In genomic region chr5:92212231-92212630, GRCm38 (mm10) we compare ENCODE assay signal across 25 mouse cellular contexts. TPM values are rescaled to one million over a fixed set of nuclear protein-coding genes. Genes with fewer than 3 reads are reported as not detected.
"Had no signal": no experiment of that assay in that cellular context is flagged by ENCODE, and none has a peak within 500 bp of the region (broad histone marks: within the 10 kb centered on the region; RNA-seq: fewer than 3 reads in every experiment).

No protein-coding gene starts in this region.

- H3K27me3 ChIP-seq: limb, embryonic 12.5 days; limb, embryonic 15.5 days; stomach, embryonic 15.5 days had no signal

- H3K9ac ChIP-seq: limb, embryonic 12.5 days; limb, embryonic 15.5 days; liver, embryonic 12.5 days; liver, embryonic 15.5 days; stomach, embryonic 15.5 days had no signal

- DNase-seq: kidney, adult 9 months; kidney, postnatal 36 days; left cerebral cortex, postnatal 4 days; lung, adult 2 months; lung, postnatal 14 days; lung, postnatal 4 days; midbrain, embryonic 14.5 days; thymus, postnatal 36 days had no signal

- H3K9me3 ChIP-seq: limb, embryonic 12.5 days; limb, embryonic 15.5 days; liver, embryonic 12.5 days; liver, embryonic 15.5 days; stomach, embryonic 15.5 days had no signal

- H3K36me3 ChIP-seq: limb, embryonic 12.5 days; limb, embryonic 15.5 days; liver, embryonic 12.5 days; liver, embryonic 15.5 days; stomach, embryonic 15.5 days had no signal

- H3K4me3 ChIP-seq: limb, embryonic 12.5 days; limb, embryonic 15.5 days; liver, embryonic 12.5 days; liver, embryonic 15.5 days; stomach, embryonic 15.5 days had no signal

- ATAC-seq: liver, embryonic 12.5 days had no signal

- H3K27ac ChIP-seq: kidney, postnatal 0 days; limb, embryonic 12.5 days; limb, embryonic 15.5 days; liver, embryonic 12.5 days; liver, embryonic 15.5 days; stomach, embryonic 15.5 days had no signal

- H3K4me1 ChIP-seq: limb, embryonic 12.5 days; limb, embryonic 15.5 days; liver, embryonic 12.5 days; liver, embryonic 15.5 days; stomach, embryonic 15.5 days had no signal

- H3K4me2 ChIP-seq: limb, embryonic 12.5 days; limb, embryonic 15.5 days; liver, embryonic 12.5 days; liver, embryonic 15.5 days; midbrain, embryonic 11.5 days; stomach, embryonic 15.5 days had no signal

RNA-seq across cellular contexts. Expression of gene U90926, which starts 3.0 kb away (rescaled TPM):
- total RNA-seq: layer of hippocampus, postnatal 14 days; left cerebral cortex, adult 8-10 months; left cerebral cortex, postnatal 14 days; left cerebral cortex, postnatal 4 days; megakaryocyte progenitor cell, adult 5-6 weeks; megakaryocyte-erythroid progenitor cell, adult 5-6 weeks; midbrain, postnatal 0 days had no signal
- polyA plus RNA-seq: kidney, postnatal 0 days; limb, embryonic 12.5 days; limb, embryonic 15.5 days; liver, embryonic 12.5 days; liver, embryonic 15.5 days; lung, adult 2 months; lung, embryonic 16.5 days; midbrain, embryonic 11.5 days; midbrain, embryonic 14.5 days; midbrain, postnatal 0 days; neural tube, embryonic 11.5 days; neural tube, embryonic 14.5 days; stomach, embryonic 15.5 days; urinary bladder, adult 2 months had no signal

RNA-seq across cellular contexts. Expression of gene Ppef2, which starts 43.8 kb away (rescaled TPM):
- total RNA-seq: megakaryocyte-erythroid progenitor cell, adult 5-6 weeks had no signal
- polyA plus RNA-seq: limb, embryonic 12.5 days; liver, embryonic 12.5 days; midbrain, embryonic 11.5 days; neural tube, embryonic 11.5 days had no signal
